Mouse (Mus musculus) olfactory bulb, adult 2 months (tissue): ENCODE results near the gene Hist1h2be.

Source experiments
- CTCF ChIP-seq: fragments of 200-500 bp; IDR thresholded peaks from 2 replicates; pipeline ENCODE4 v1.5.1; 2012; ENCODE audit warnings: low read depth, mild to moderate bottlenecking, low read length, moderate library complexity; ENCODE audit not compliant: insufficient read depth
- POLR2A ChIP-seq: fragments of 200-500 bp; IDR thresholded peaks from 2 replicates; pipeline ENCODE4 v1.6.1; 2012; ENCODE audit warnings: mild to moderate bottlenecking, low read depth, low read length, moderate library complexity; ENCODE audit not compliant: insufficient read depth

GRCm38 (mm10) chr13:23577835-23578234, 43.1 kb downstream of the Hist1h2be start:
- TF ChIP-seq POLR2A = no peak
- TF ChIP-seq CTCF = no peak
